Mouse (Mus musculus): ENCODE measurements around the gene Osbpl7. TPM values are rescaled to one million over a fixed set of nuclear protein-coding genes. Genes with fewer than 3 reads are reported as not detected.
A peak's percentile ranks its signal among the peaks of the same experiment; 100 is the strongest.

Gene Osbpl7
- polyA plus RNA-seq, 1 experiment from 2014 or later, result 4.4 TPM

GRCm38 (mm10) chr11:97041022-97041899, 9.2 kb upstream of the Osbpl7 start, which contains the start of the genes Lrrc46 and Mrpl10:
Lrrc46 (minus strand) TSS chr11:97041407.
Mrpl10 (plus strand) TSS chr11:97041560.
- H3K4me3 ChIP-seq, result peak within 1 kb of the TSS; percentile 94
- H3K9ac ChIP-seq, result peak within 1 kb of the TSS; percentile 97
- H3K27ac ChIP-seq, result peak within 1 kb of the TSS; percentile 65
- peaks cover 13% of the 10 kb centered on the region for H3K4me1 ChIP-seq (replicated peaks)
- peak; percentile 87 for ATAC-seq (replicated peaks; ENCODE audit: insufficient number of reproducible peaks, insufficient read depth, low FRiP score, low read depth)
- H3K36me3 ChIP-seq, result peaks cover 8% of the 10 kb centered on the region; the same call in 1 of the 2 replicates
- H3K27me3 ChIP-seq, result no peaks in the 10 kb centered on the region
- peak within 1 kb of the TSS; percentile 95 for H3K4me2 ChIP-seq
- WGBS, result under 1% methylated on average over 48 of the region's 48 CpGs
- H3K9me3 ChIP-seq (replicated peaks), result no peaks in the 10 kb centered on the region

GRCm38 (mm10) chr11:97044902-97045301, 5.5 kb upstream of the Osbpl7 start:
- 91% methylated on average over 8 of the region's 8 CpGs for WGBS
- no peak for ATAC-seq (replicated peaks; ENCODE audit: insufficient number of reproducible peaks, insufficient read depth, low FRiP score, low read depth)
- Histone ChIP-seq H3K4me1 (replicated peaks) (peaks cover 13% of the 10 kb centered on the region), H3K4me3 (no peak overlapping the region), H3K27ac (no peak overlapping the region), H3K36me3 (peaks cover 11% of the 10 kb centered on the region), H3K27me3 (no peaks in the 10 kb centered on the region), H3K9ac (no peak overlapping the region), H3K9me3 (replicated peaks) (no peaks in the 10 kb centered on the region), H3K4me2 (no peak overlapping the region)

GRCm38 (mm10) chr11:97045861-97046260, 4.6 kb upstream of the Osbpl7 start:
- 81% methylated on average over 7 of the region's 7 CpGs for WGBS
- no peaks in the 10 kb centered on the region for H3K27me3 ChIP-seq
- peaks cover 11% of the 10 kb centered on the region for H3K36me3 ChIP-seq
- H3K4me3 ChIP-seq, result no peak overlapping the region
- no peak for ATAC-seq (replicated peaks; ENCODE audit: insufficient number of reproducible peaks, insufficient read depth, low FRiP score, low read depth)
- H3K9ac ChIP-seq, result no peak overlapping the region
- no peaks in the 10 kb centered on the region for H3K9me3 ChIP-seq (replicated peaks)
- H3K4me1 ChIP-seq (replicated peaks), result peaks cover 17% of the 10 kb centered on the region
- H3K4me2 ChIP-seq, result no peak overlapping the region
- no peak overlapping the region for H3K27ac ChIP-seq

GRCm38 (mm10) chr11:97048090-97048650, 2.3 kb upstream of the Osbpl7 start:
- Histone ChIP-seq H3K9ac (no peak overlapping the region), H3K27me3 (no peaks in the 10 kb centered on the region), H3K36me3 (peaks cover 11% of the 10 kb centered on the region), H3K4me3 (no peak overlapping the region), H3K9me3 (replicated peaks) (no peaks in the 10 kb centered on the region), H3K27ac (no peak overlapping the region), H3K4me2 (no peak overlapping the region), H3K4me1 (replicated peaks) (peaks cover 24% of the 10 kb centered on the region)
- ATAC-seq (replicated peaks; ENCODE audit: insufficient number of reproducible peaks, insufficient read depth, low FRiP score, low read depth), result no peak
- WGBS, result 68% methylated on average over 8 of the region's 8 CpGs

- Histone ChIP-seq H3K4me3 (no peak overlapping the region), H3K27ac (no peak overlapping the region), H3K9me3 (replicated peaks) (no peaks in the 10 kb centered on the region), H3K4me2 (no peak overlapping the region), H3K27me3 (no peaks in the 10 kb centered on the region), H3K4me1 (replicated peaks) (peaks cover 24% of the 10 kb centered on the region), H3K9ac (no peak overlapping the region; the same call in 1 of the 2 replicates), H3K36me3 (peaks cover 21% of the 10 kb centered on the region)
- 78% methylated on average over 6 of the region's 6 CpGs for WGBS
- no peak for ATAC-seq (replicated peaks; ENCODE audit: insufficient number of reproducible peaks, insufficient read depth, low FRiP score, low read depth)
These were observed 839 bp upstream of the Osbpl7 start for GRCm38 (mm10) chr11:97049492-97050085.

GRCm38 (mm10) chr11:97050944-97051586, 637 bp downstream of the Osbpl7 start:
- 25% methylated on average over 13 of the region's 13 CpGs for WGBS
- H3K4me1 ChIP-seq (replicated peaks), result peaks cover 24% of the 10 kb centered on the region
- peaks cover 29% of the 10 kb centered on the region for H3K36me3 ChIP-seq
- peak overlapping the region; percentile 75 for H3K4me3 ChIP-seq
- no peaks in the 10 kb centered on the region for H3K27me3 ChIP-seq
- peak overlapping the region; percentile 86 for H3K4me2 ChIP-seq
- peak overlapping the region; percentile 76 for H3K9ac ChIP-seq
- H3K27ac ChIP-seq, result peak overlapping the region; percentile 54
- no peaks in the 10 kb centered on the region for H3K9me3 ChIP-seq (replicated peaks)
- ATAC-seq (replicated peaks; ENCODE audit: insufficient number of reproducible peaks, insufficient read depth, low FRiP score, low read depth), result no peak

GRCm38 (mm10) chr11:97052219-97052646, 1.8 kb downstream of the Osbpl7 start:
- Histone ChIP-seq H3K27ac (no peak overlapping the region), H3K27me3 (no peaks in the 10 kb centered on the region), H3K9ac (no peak overlapping the region; the same call in 1 of the 2 replicates), H3K36me3 (peaks cover 36% of the 10 kb centered on the region), H3K4me3 (peak overlapping the region; percentile 75; the same call in 1 of the 2 replicates), H3K4me2 (peak overlapping the region; percentile 86), H3K4me1 (replicated peaks) (peaks cover 24% of the 10 kb centered on the region), H3K9me3 (replicated peaks) (no peaks in the 10 kb centered on the region)
- no peak for ATAC-seq (replicated peaks; ENCODE audit: insufficient number of reproducible peaks, insufficient read depth, low FRiP score, low read depth)
- 23% methylated on average over 11 of the region's 11 CpGs for WGBS

- no peak overlapping the region for H3K9ac ChIP-seq
- peaks cover 20% of the 10 kb centered on the region; the same call in 1 of the 2 replicates for H3K36me3 ChIP-seq
- H3K27ac ChIP-seq, result peak overlapping the region; percentile 16; the same call in 1 of the 2 replicates
These were observed 13.0 kb downstream of the Osbpl7 start for GRCm38 (mm10) chr11:97063274-97063920.

GRCm38 (mm10) chr11:97063921-97064295, 13.5 kb downstream of the Osbpl7 start:
- Histone ChIP-seq H3K9ac (no peak overlapping the region), H3K4me1 (replicated peaks) (peaks cover 3% of the 10 kb centered on the region; the same call in 1 of the 2 replicates), H3K4me2 (no peak overlapping the region), H3K4me3 (no peak overlapping the region), H3K27ac (no peak overlapping the region), H3K9me3 (replicated peaks) (no peaks in the 10 kb centered on the region), H3K36me3 (peaks cover 17% of the 10 kb centered on the region; the same call in 1 of the 2 replicates), H3K27me3 (no peaks in the 10 kb centered on the region)
- WGBS, result 84% methylated on average over 3 of the region's 3 CpGs
- ATAC-seq (replicated peaks; ENCODE audit: insufficient number of reproducible peaks, insufficient read depth, low FRiP score, low read depth), result no peak

More at GRCm38 (mm10) chr11:97063274-97063920, 13.0 kb downstream of the Osbpl7 start:
- ATAC-seq (replicated peaks; ENCODE audit: insufficient number of reproducible peaks, insufficient read depth, low FRiP score, low read depth), result no peak
- Histone ChIP-seq H3K4me2 (no peak overlapping the region), H3K9me3 (replicated peaks) (no peaks in the 10 kb centered on the region), H3K4me1 (replicated peaks) (peaks cover 3% of the 10 kb centered on the region; the same call in 1 of the 2 replicates), H3K27me3 (no peaks in the 10 kb centered on the region), H3K4me3 (no peak overlapping the region)
- WGBS, result 63% methylated on average over 9 of the region's 9 CpGs

- 67% methylated on average over 12 of the region's 12 CpGs for WGBS
- H3K4me3 ChIP-seq, result no peak overlapping the region
- ATAC-seq (replicated peaks; ENCODE audit: insufficient number of reproducible peaks, insufficient read depth, low FRiP score, low read depth), result no peak
- no peaks in the 10 kb centered on the region for H3K27me3 ChIP-seq
- peaks cover 9% of the 10 kb centered on the region; the same call in 1 of the 2 replicates for H3K36me3 ChIP-seq
- H3K9ac ChIP-seq, result no peak overlapping the region
- H3K4me2 ChIP-seq, result no peak overlapping the region
- no peaks in the 10 kb centered on the region for H3K9me3 ChIP-seq (replicated peaks)
- no peak overlapping the region for H3K27ac ChIP-seq
- H3K4me1 ChIP-seq (replicated peaks), result peaks cover 3% of the 10 kb centered on the region; the same call in 1 of the 2 replicates
These were observed 15.3 kb downstream of the Osbpl7 start for GRCm38 (mm10) chr11:97065538-97066295.
